Comparison of ENCODE assay signal across 24 mouse cellular contexts in genomic region chr19:16460292-16460691, GRCm38 (mm10). TPM values are rescaled to one million over a fixed set of nuclear protein-coding genes. Genes with fewer than 3 reads are reported as not detected.
DNase-seq lines count a peak whose midpoint lies in the region; ATAC-seq and TF ChIP-seq lines count a peak whose summit lies in the region.
"Had no signal": no experiment of that assay in that cellular context is flagged by ENCODE, and none has a peak within 500 bp of the region (broad histone marks: within the 10 kb centered on the region; RNA-seq: fewer than 3 reads in every experiment).

No protein-coding gene starts in this region.

- H3K36me3 ChIP-seq in forebrain, postnatal 0 days (ENCODE audit: insufficient read depth), result no peaks in the 10 kb centered on the region
- H3K36me3 ChIP-seq in forebrain, embryonic 14.5 days (ENCODE audit: control insufficient read depth, insufficient read depth, low read length), result no peaks in the 10 kb centered on the region
- no peaks in the 10 kb centered on the region for H3K36me3 ChIP-seq in midbrain, embryonic 14.5 days (ENCODE audit: control insufficient read depth, insufficient read depth, low read length)
- H3K36me3 ChIP-seq in midbrain, postnatal 0 days (ENCODE audit: insufficient read depth, low read length), result no peaks in the 10 kb centered on the region
- H3K36me3 ChIP-seq in kidney, embryonic 14.5 days (ENCODE audit: control insufficient read depth, insufficient read depth, low read length), result no peaks in the 10 kb centered on the region
- H3K36me3 ChIP-seq: embryonic facial prominence, embryonic 12.5 days; forebrain, embryonic 12.5 days; heart, embryonic 10.5 days had no signal

- H3K4me2 ChIP-seq in forebrain, postnatal 0 days (ENCODE audit: low read depth), result no peak overlapping the region
- H3K4me2 ChIP-seq in forebrain, embryonic 14.5 days (ENCODE audit: low read length), result no peak overlapping the region
- no peak overlapping the region for H3K4me2 ChIP-seq in midbrain, embryonic 14.5 days (ENCODE audit: low read length)
- no peak overlapping the region for H3K4me2 ChIP-seq in midbrain, postnatal 0 days (ENCODE audit: low read depth, low read length, poor library complexity, severe bottlenecking)
- H3K4me2 ChIP-seq in kidney, embryonic 14.5 days (replicated peaks; ENCODE audit: low read depth, low read length), result no peak overlapping the region
- H3K4me2 ChIP-seq: embryonic facial prominence, embryonic 12.5 days; forebrain, embryonic 12.5 days; hindbrain, embryonic 14.5 days had no signal

- WGBS in forebrain, postnatal 0 days, result 42% methylated on average over 6 of the region's 6 CpGs
- WGBS in forebrain, embryonic 14.5 days, result 48% methylated on average over 6 of the region's 6 CpGs
- 51% methylated on average over 6 of the region's 6 CpGs for WGBS in midbrain, embryonic 14.5 days
- 44% methylated on average over 6 of the region's 6 CpGs for WGBS in midbrain, postnatal 0 days
- 61% methylated on average over 6 of the region's 6 CpGs for WGBS in kidney, embryonic 14.5 days

- no peak for DNase-seq in forebrain, postnatal 0 days
- no peak for DNase-seq in forebrain, embryonic 14.5 days (ENCODE audit: low spot score)
- DNase-seq in midbrain, embryonic 14.5 days, result peak; percentile 33
- DNase-seq in midbrain, postnatal 0 days (ENCODE audit: low spot score), result no peak
- peak; percentile 64 for DNase-seq in R1 (ENCODE audit: low read depth, low spot score)
- DNase-seq in mesoderm, embryonic 11.5 days (ENCODE audit: low read depth, low spot score), result peak; percentile 14
- DNase-seq in right cerebral cortex, adult 18-20 months, result no peak
- DNase-seq: adrenal gland, adult 2 months; adrenal gland, postnatal 25 days; cerebellum, adult 11 months; cerebellum, adult 8-10 months; cerebellum, postnatal 14 days; gastrocnemius, postnatal 36 days; heart, adult 11 months; heart, postnatal 10 days; heart, postnatal 4 days had no signal

- H3K27me3 ChIP-seq in forebrain, postnatal 0 days (ENCODE audit: insufficient read depth, low read length), result no peaks in the 10 kb centered on the region
- H3K27me3 ChIP-seq in forebrain, embryonic 14.5 days (replicated peaks; ENCODE audit: control insufficient read depth, insufficient read depth, low read length), result no peaks in the 10 kb centered on the region
- H3K27me3 ChIP-seq in midbrain, embryonic 14.5 days (ENCODE audit: control insufficient read depth, insufficient read depth, low read length), result no peaks in the 10 kb centered on the region
- no peaks in the 10 kb centered on the region for H3K27me3 ChIP-seq in midbrain, postnatal 0 days (ENCODE audit: insufficient read depth, low read length)
- no peaks in the 10 kb centered on the region for H3K27me3 ChIP-seq in kidney, embryonic 14.5 days (ENCODE audit: control insufficient read depth, insufficient read depth, low read length)
- H3K27me3 ChIP-seq: embryonic facial prominence, embryonic 12.5 days; forebrain, embryonic 12.5 days had no signal

- ATAC-seq in forebrain, postnatal 0 days, result 0 out of 2 replicates have a peak, but pooled peaks have one; percentile 29
- no peak for ATAC-seq in forebrain, embryonic 14.5 days
- ATAC-seq in midbrain, embryonic 14.5 days (ENCODE audit: low FRiP score, low TSS enrichment), result no peak
- ATAC-seq in midbrain, postnatal 0 days (ENCODE audit: low FRiP score), result no peak
- no peak for ATAC-seq in kidney, embryonic 14.5 days (ENCODE audit: low FRiP score, low TSS enrichment)
- ATAC-seq: inflammation-experienced regulatory T-cells, adult 6 months; intestine, postnatal 0 days had no signal

- H3K27ac ChIP-seq in forebrain, postnatal 0 days (ENCODE audit: low read depth, low read length), result no peak overlapping the region
- H3K27ac ChIP-seq in forebrain, embryonic 14.5 days (ENCODE audit: low read depth, low read length), result no peak overlapping the region
- no peak overlapping the region for H3K27ac ChIP-seq in midbrain, embryonic 14.5 days (replicated peaks; ENCODE audit: low read depth, low read length)
- no peak overlapping the region for H3K27ac ChIP-seq in midbrain, postnatal 0 days (ENCODE audit: low read depth, low read length)
- H3K27ac ChIP-seq in kidney, embryonic 14.5 days (ENCODE audit: low read depth, low read length), result no peak overlapping the region
- H3K27ac ChIP-seq: embryonic facial prominence, embryonic 12.5 days; forebrain, embryonic 12.5 days; heart, embryonic 10.5 days; hindbrain, embryonic 14.5 days had no signal

- no peak for TF ChIP-seq CTCF in forebrain, postnatal 0 days (IDR thresholded peaks at IDR 0.05; ENCODE audit: low read depth)
- TF ChIP-seq CTCF in midbrain, postnatal 0 days (IDR thresholded peaks at IDR 0.05), result no peak

- H3K9ac ChIP-seq in forebrain, postnatal 0 days, result no peak overlapping the region
- H3K9ac ChIP-seq in forebrain, embryonic 14.5 days (ENCODE audit: low read length), result no peak overlapping the region
- no peak overlapping the region for H3K9ac ChIP-seq in midbrain, embryonic 14.5 days (replicated peaks; ENCODE audit: low read length)
- H3K9ac ChIP-seq in midbrain, postnatal 0 days (replicated peaks; ENCODE audit: low read length, poor library complexity, severe bottlenecking), result no peak overlapping the region
- no peak overlapping the region for H3K9ac ChIP-seq in kidney, embryonic 14.5 days (ENCODE audit: low read depth, low read length)
- H3K9ac ChIP-seq: embryonic facial prominence, embryonic 12.5 days; forebrain, embryonic 12.5 days; hindbrain, embryonic 14.5 days had no signal

- H3K4me1 ChIP-seq in forebrain, postnatal 0 days (ENCODE audit: insufficient read depth), result no peaks in the 10 kb centered on the region
- no peaks in the 10 kb centered on the region for H3K4me1 ChIP-seq in forebrain, embryonic 14.5 days (ENCODE audit: control insufficient read depth, insufficient read depth, low read length)
- no peaks in the 10 kb centered on the region for H3K4me1 ChIP-seq in midbrain, embryonic 14.5 days (ENCODE audit: control insufficient read depth, insufficient read depth, low read length)
- no peaks in the 10 kb centered on the region for H3K4me1 ChIP-seq in midbrain, postnatal 0 days (ENCODE audit: insufficient read depth, low read length)
- H3K4me1 ChIP-seq in kidney, embryonic 14.5 days (ENCODE audit: control insufficient read depth, insufficient read depth, low read length), result no peaks in the 10 kb centered on the region
- H3K4me1 ChIP-seq: embryonic facial prominence, embryonic 12.5 days; forebrain, embryonic 12.5 days had no signal

- no peaks in the 10 kb centered on the region for H3K9me3 ChIP-seq in forebrain, postnatal 0 days (ENCODE audit: low read length)
- no peaks in the 10 kb centered on the region for H3K9me3 ChIP-seq in forebrain, embryonic 14.5 days (replicated peaks; ENCODE audit: control insufficient read depth, low read length)
- no peaks in the 10 kb centered on the region for H3K9me3 ChIP-seq in midbrain, embryonic 14.5 days (ENCODE audit: control insufficient read depth, low read length)
- H3K9me3 ChIP-seq in midbrain, postnatal 0 days (ENCODE audit: low read length), result no peaks in the 10 kb centered on the region
- no peaks in the 10 kb centered on the region; the same call in 1 of the 2 replicates for H3K9me3 ChIP-seq in kidney, embryonic 14.5 days (ENCODE audit: control insufficient read depth, low read length)
- H3K9me3 ChIP-seq: embryonic facial prominence, embryonic 12.5 days; forebrain, embryonic 12.5 days; heart, embryonic 10.5 days had no signal

- no peak overlapping the region for H3K4me3 ChIP-seq in forebrain, postnatal 0 days (ENCODE audit: low read depth, low read length)
- H3K4me3 ChIP-seq in forebrain, embryonic 14.5 days (ENCODE audit: low read depth, low read length), result no peak overlapping the region
- no peak overlapping the region for H3K4me3 ChIP-seq in midbrain, embryonic 14.5 days (replicated peaks; ENCODE audit: low read depth, low read length)
- H3K4me3 ChIP-seq in midbrain, postnatal 0 days (ENCODE audit: low read depth, low read length), result no peak overlapping the region
- no peak overlapping the region for H3K4me3 ChIP-seq in kidney, embryonic 14.5 days (ENCODE audit: low read length)
- H3K4me3 ChIP-seq: embryonic facial prominence, embryonic 12.5 days; forebrain, embryonic 12.5 days; heart, embryonic 10.5 days had no signal

RNA-seq across cellular contexts. Expression of gene Gna14, which starts 24.7 kb away (rescaled TPM):
- total RNA-seq in forebrain, postnatal 0 days (2014; rRNA removed), result 0.46 and 0.62 TPM in 2 replicates
- polyA plus RNA-seq in forebrain, postnatal 0 days (2015; fragmentation: Nextera tagmentation; extraction: Ambion mirVana), result 0.42 and 0.56 TPM in 2 replicates
- polyA plus RNA-seq in forebrain, embryonic 14.5 days (2014; fragmentation: Nextera tagmentation; extraction: Ambion mirVana), result 1.5 and 1.8 TPM in 2 replicates
- 0.25 and 0.35 TPM in 2 replicates for polyA plus RNA-seq in midbrain, embryonic 14.5 days (2014; fragmentation: Nextera tagmentation; extraction: Ambion mirVana)
- total RNA-seq in midbrain, postnatal 0 days (2014; rRNA removed), result 0.57 and 0.93 TPM in 2 replicates
- polyA plus RNA-seq in midbrain, postnatal 0 days (2015; fragmentation: Nextera tagmentation; extraction: Ambion mirVana), result 0.43 and 0.60 TPM in 2 replicates
- 8.0 and 9.2 TPM in 2 replicates for polyA plus RNA-seq in kidney, embryonic 14.5 days (2014; fragmentation: Nextera tagmentation; extraction: Ambion mirVana)
- total RNA-seq: MEL had no signal

Comparison
In these comparisons a context has a peak if more than half of its experiments do, and no peak if none do; other contexts are left out.
1. DNase-seq: peak in midbrain, embryonic 14.5 days (single experiment), R1 (single experiment) and mesoderm, embryonic 11.5 days (single experiment); none in forebrain, postnatal 0 days (single experiment), forebrain, embryonic 14.5 days (single experiment), midbrain, postnatal 0 days (single experiment) and right cerebral cortex, adult 18-20 months (single experiment).